Mouse (Mus musculus) intestine, postnatal 0 days (tissue): ENCODE results near the gene Onecut1. TPM values are rescaled to one million over a fixed set of nuclear protein-coding genes. Genes with fewer than 3 reads are reported as not detected.

ENCODE experiments used
- ATAC-seq: fragments of 200-750 bp; cut with Nextera tagmentation; 2 replicates; pipeline ENCODE4 v1.8.0; 2017; ENCODE audit warnings: mild to moderate bottlenecking, moderate TSS enrichment, moderate library complexity
- H3K27ac ChIP-seq: fragments of 300-500 bp; sonication (generic); 2 replicates; pipeline ENCODE4 v1.5.1; 2014; ENCODE audit warnings: mild to moderate bottlenecking, low read depth, low read length, moderate library complexity
- H3K27me3 ChIP-seq: fragments of 300-500 bp; sonication (generic); replicated peaks from 2 replicates; pipeline ENCODE4 v1.6.1; 2014; ENCODE audit warnings: low read length, mixed read lengths; ENCODE audit not compliant: control insufficient read depth, insufficient read depth
- H3K36me3 ChIP-seq: fragments of 300-500 bp; sonication (generic); 2 replicates; pipeline ENCODE4 v1.6.1; 2014; ENCODE audit warnings: mild to moderate bottlenecking, moderate library complexity; ENCODE audit not compliant: control insufficient read depth, insufficient read depth
- H3K4me1 ChIP-seq: fragments of 300-500 bp; sonication (generic); replicated peaks from 2 replicates; pipeline ENCODE4 v1.6.1; 2014; ENCODE audit warnings: antibody characterized with exemption, low read length, mixed read lengths; ENCODE audit not compliant: control insufficient read depth, insufficient read depth
- H3K4me2 ChIP-seq: fragments of 300-500 bp; sonication (generic); replicated peaks from 2 replicates; pipeline ENCODE4 v1.6.1; 2014; ENCODE audit warnings: low read depth, mild to moderate bottlenecking, moderate library complexity
- H3K4me3 ChIP-seq: fragments of 300-500 bp; sonication (generic); 2 replicates; pipeline ENCODE4 v1.5.1; 2014; ENCODE audit warnings: low read depth, low read length
- H3K9ac ChIP-seq: fragments of 300-500 bp; sonication (generic); 2 replicates; pipeline ENCODE4 v1.6.1; 2014; ENCODE audit warnings: mild to moderate bottlenecking, low read depth, low read length
- H3K9me3 ChIP-seq: fragments of 300-500 bp; sonication (generic); 2 replicates; pipeline ENCODE4 v1.6.1; 2016; ENCODE audit warnings: mixed run types; ENCODE audit not compliant: control insufficient read depth
- CTCF ChIP-seq: sonication (generic); IDR thresholded peaks from 2 replicates; pipeline ENCODE4 v1.5.1; 2016; ENCODE audit warnings: low read depth, mild to moderate bottlenecking, control low read depth, antibody characterized with exemption, moderate library complexity
- WGBS: fragments of 180-500 bp; shearing (Covaris S2); extraction: QIAGEN DNeasy Blood & Tissue Kit; methylation state at CpG from one replicate; pipeline ENCODE4 v1.1.7; 2014; 5-methylcytosine and 5-hydroxymethylcytosine counted together
- polyA plus RNA-seq: library from polyadenylated mRNA; unstranded; fragments of >200 nt; fragmentation: Nextera tagmentation; extraction: Ambion mirVana; gene quantifications from 2 replicates; pipeline ENCODE4 v1.2.1, GENCODE M21; 2015

Onecut1 gene
- polyA plus RNA-seq, 1 experiment from 2014 or later = 0.07 TPM

GRCm38 (mm10) chr9:74906951-74907350 lies 45.2 kb downstream of the Onecut1 start:
- TF ChIP-seq CTCF = no peak
- no peaks in the 10 kb centered on the region for H3K27me3 ChIP-seq
- WGBS = 23% methylated on average over 4 of the region's 4 CpGs
- H3K4me3 ChIP-seq = no peak overlapping the region
- no peak overlapping the region for H3K9ac ChIP-seq
- H3K9me3 ChIP-seq = no peaks in the 10 kb centered on the region
- no peak overlapping the region for H3K4me2 ChIP-seq
- no peak overlapping the region for H3K27ac ChIP-seq
- no peaks in the 10 kb centered on the region for H3K36me3 ChIP-seq
- no peaks in the 10 kb centered on the region for H3K4me1 ChIP-seq
- ATAC-seq = peak; percentile 63

- Histone ChIP-seq H3K4me2 (no peak overlapping the region), H3K27ac (no peak overlapping the region), H3K9ac (no peak overlapping the region), H3K4me3 (no peak overlapping the region), H3K36me3 (no peaks in the 10 kb centered on the region), H3K27me3 (no peaks in the 10 kb centered on the region), H3K4me1 (no peaks in the 10 kb centered on the region), H3K9me3 (no peaks in the 10 kb centered on the region)
- WGBS = 60% methylated on average over 15 of the region's 15 CpGs
- ATAC-seq = no peak
- no peak for TF ChIP-seq CTCF
Observed at GRCm38 (mm10) chr9:74909245-74909644, 47.5 kb downstream of the Onecut1 start.

GRCm38 (mm10) chr9:74910226-74910759 lies 48.6 kb downstream of the Onecut1 start:
- H3K27me3 ChIP-seq = no peaks in the 10 kb centered on the region
- no peak for TF ChIP-seq CTCF
- no peak overlapping the region for H3K4me2 ChIP-seq
- H3K36me3 ChIP-seq = no peaks in the 10 kb centered on the region
- 59% methylated on average over 6 of the region's 6 CpGs for WGBS
- no peaks in the 10 kb centered on the region for H3K9me3 ChIP-seq
- ATAC-seq = 0 out of 2 replicates have a peak, but pooled peaks have one; percentile 26
- H3K27ac ChIP-seq = no peak overlapping the region
- no peak overlapping the region for H3K4me3 ChIP-seq
- H3K4me1 ChIP-seq = no peaks in the 10 kb centered on the region
- no peak overlapping the region for H3K9ac ChIP-seq

GRCm38 (mm10) chr9:74911430-74911829 lies 49.7 kb downstream of the Onecut1 start:
- Histone ChIP-seq H3K4me1 (no peaks in the 10 kb centered on the region), H3K27ac (no peak overlapping the region), H3K9ac (no peak overlapping the region), H3K4me2 (no peak overlapping the region), H3K4me3 (no peak overlapping the region), H3K36me3 (no peaks in the 10 kb centered on the region), H3K9me3 (no peaks in the 10 kb centered on the region), H3K27me3 (no peaks in the 10 kb centered on the region)
- no peak for TF ChIP-seq CTCF
- WGBS = 70% methylated on average over 4 of the region's 4 CpGs
- no peak for ATAC-seq

GRCm38 (mm10) chr9:74911919-74912318 lies 50.2 kb downstream of the Onecut1 start:
- Histone ChIP-seq H3K9me3 (no peaks in the 10 kb centered on the region), H3K4me2 (no peak overlapping the region), H3K9ac (no peak overlapping the region), H3K27me3 (no peaks in the 10 kb centered on the region), H3K4me1 (no peaks in the 10 kb centered on the region), H3K4me3 (no peak overlapping the region), H3K27ac (no peak overlapping the region), H3K36me3 (no peaks in the 10 kb centered on the region)
- ATAC-seq = no peak
- 32% methylated on average over 2 of the region's 2 CpGs for WGBS
- no peak for TF ChIP-seq CTCF

- no peaks in the 10 kb centered on the region for H3K4me1 ChIP-seq
- no peak overlapping the region for H3K4me2 ChIP-seq
- no peak overlapping the region for H3K9ac ChIP-seq
- ATAC-seq = no peak
- no peak overlapping the region for H3K4me3 ChIP-seq
- H3K27ac ChIP-seq = no peak overlapping the region
- no peaks in the 10 kb centered on the region for H3K36me3 ChIP-seq
- TF ChIP-seq CTCF = no peak
- WGBS = 72% methylated on average over 19 of the region's 19 CpGs
- H3K9me3 ChIP-seq = 0 out of 2 replicates have a peak, but pooled peaks cover 2% of the 10 kb centered on the region
- H3K27me3 ChIP-seq = no peaks in the 10 kb centered on the region
Observed at GRCm38 (mm10) chr9:74912619-74913376, 51.1 kb downstream of the Onecut1 start.
